Mouse (Mus musculus) stomach, embryonic 16.5 days (tissue): ENCODE measurements around the gene Foxp1. TPM values are rescaled to one million over a fixed set of nuclear protein-coding genes. Genes with fewer than 3 reads are reported as not detected.

Experiments
- ATAC-seq: fragments of 200-750 bp; cut with Nextera tagmentation; 2 replicates; pipeline ENCODE4 v1.8.0; 2017; ENCODE audit warnings: moderate number of reproducible peaks, moderate TSS enrichment; ENCODE audit not compliant: insufficient read depth, low FRiP score
- H3K27ac ChIP-seq: fragments of 300-500 bp; sonication (generic); 2 replicates; pipeline ENCODE4 v1.5.1; 2014; ENCODE audit warnings: low read length
- H3K27me3 ChIP-seq: fragments of 300-500 bp; sonication (generic); 2 replicates; pipeline ENCODE4 v1.6.1; 2014; ENCODE audit warnings: low read length, control low read depth, mixed read lengths; ENCODE audit not compliant: control insufficient read depth, insufficient read depth
- H3K36me3 ChIP-seq: fragments of 300-500 bp; sonication (generic); 2 replicates; pipeline ENCODE4 v1.6.1; 2014; ENCODE audit warnings: low read length; ENCODE audit not compliant: control insufficient read depth, insufficient read depth
- H3K4me1 ChIP-seq: fragments of 300-500 bp; sonication (generic); 2 replicates; pipeline ENCODE4 v1.6.1; 2014; ENCODE audit warnings: low read length, control low read depth, mixed read lengths; ENCODE audit not compliant: control insufficient read depth, insufficient read depth
- H3K4me2 ChIP-seq: fragments of 300-500 bp; sonication (generic); 2 replicates; pipeline ENCODE4 v1.6.1; 2014; ENCODE audit warnings: low read depth, low read length, mixed read lengths
- H3K4me3 ChIP-seq: fragments of 300-500 bp; sonication (generic); replicated peaks from 2 replicates; pipeline ENCODE4 v1.5.1; 2014; ENCODE audit warnings: mild to moderate bottlenecking, low read length
- H3K9ac ChIP-seq: fragments of 300-500 bp; sonication (generic); 2 replicates; pipeline ENCODE4 v1.6.1; 2014; ENCODE audit warnings: low read length
- H3K9me3 ChIP-seq: fragments of 300-500 bp; sonication (generic); replicated peaks from 2 replicates; pipeline ENCODE4 v1.6.1; 2016; ENCODE audit warnings: low read length, control low read depth; ENCODE audit not compliant: control insufficient read depth
- WGBS: fragments of 180-500 bp; shearing (Covaris S2); extraction: QIAGEN DNeasy Blood & Tissue Kit; methylation state at CpG from one replicate; pipeline ENCODE4 v1.1.7; 2014; 5-methylcytosine and 5-hydroxymethylcytosine counted together
- polyA plus RNA-seq: library from polyadenylated mRNA; unstranded; fragments of >200 nt; fragmentation: Nextera tagmentation; extraction: Ambion mirVana; gene quantifications from 2 replicates; pipeline ENCODE4 v1.2.1, GENCODE M21; 2015

Gene Foxp1
- polyA plus RNA-seq, 1 experiment from 2014 or later: 108 TPM

DNA sequence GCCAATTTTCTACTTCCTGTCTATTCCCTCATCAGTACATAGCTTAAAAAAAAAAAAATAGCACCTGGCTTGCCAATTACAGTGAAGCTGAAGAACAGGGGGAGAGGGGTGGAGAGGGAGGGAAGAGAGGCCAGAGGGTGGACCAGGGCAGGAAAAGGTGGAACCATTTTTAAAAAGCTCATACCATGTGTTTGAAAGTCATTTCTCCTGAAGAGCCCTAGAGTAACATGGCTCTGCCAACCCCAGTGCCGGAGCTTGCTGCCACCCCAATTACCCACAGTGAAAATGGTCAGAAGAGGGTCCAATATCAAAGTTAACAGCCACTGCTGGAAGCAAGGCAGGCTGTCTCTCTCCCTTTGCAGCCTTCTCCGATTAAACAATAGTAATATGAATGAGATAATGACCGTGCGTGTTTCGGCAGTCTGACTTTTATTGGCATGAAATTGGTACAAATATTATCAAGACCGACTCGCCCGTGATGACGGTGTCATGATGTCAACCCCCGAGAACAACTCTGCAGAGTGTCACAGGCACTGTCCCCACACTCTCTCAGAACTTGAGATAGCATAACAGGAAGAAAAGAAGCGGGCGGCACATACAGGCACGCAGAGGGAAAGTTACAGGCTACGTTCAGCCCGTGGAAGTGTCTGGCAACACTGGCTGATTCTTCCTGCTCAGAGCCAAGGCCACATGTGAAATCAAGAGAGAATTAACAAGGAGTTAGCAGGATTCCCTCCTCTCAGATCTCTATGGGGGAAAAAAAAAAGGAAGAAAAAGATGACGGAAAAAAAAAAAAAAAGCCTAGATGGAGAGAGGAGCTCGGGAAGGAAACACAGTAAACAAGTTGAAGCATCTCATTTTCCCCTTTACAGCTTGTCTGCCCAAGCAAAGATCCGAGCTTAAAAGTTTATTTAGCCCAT lies 427.1 kb downstream of the Foxp1 start:
- H3K4me3 ChIP-seq: peak overlapping the region; percentile 55
- H3K4me2 ChIP-seq: peak overlapping the region; percentile 73
- 7% methylated on average over 18 of the region's 18 CpGs for WGBS
- no peaks in the 10 kb centered on the region for H3K9me3 ChIP-seq
- peak overlapping the region; percentile 92 for H3K27ac ChIP-seq
- no peak for ATAC-seq
- H3K9ac ChIP-seq: peak overlapping the region; percentile 74
- no peaks in the 10 kb centered on the region for H3K36me3 ChIP-seq
- no peaks in the 10 kb centered on the region for H3K27me3 ChIP-seq
- peaks cover 42% of the 10 kb centered on the region for H3K4me1 ChIP-seq

DNA sequence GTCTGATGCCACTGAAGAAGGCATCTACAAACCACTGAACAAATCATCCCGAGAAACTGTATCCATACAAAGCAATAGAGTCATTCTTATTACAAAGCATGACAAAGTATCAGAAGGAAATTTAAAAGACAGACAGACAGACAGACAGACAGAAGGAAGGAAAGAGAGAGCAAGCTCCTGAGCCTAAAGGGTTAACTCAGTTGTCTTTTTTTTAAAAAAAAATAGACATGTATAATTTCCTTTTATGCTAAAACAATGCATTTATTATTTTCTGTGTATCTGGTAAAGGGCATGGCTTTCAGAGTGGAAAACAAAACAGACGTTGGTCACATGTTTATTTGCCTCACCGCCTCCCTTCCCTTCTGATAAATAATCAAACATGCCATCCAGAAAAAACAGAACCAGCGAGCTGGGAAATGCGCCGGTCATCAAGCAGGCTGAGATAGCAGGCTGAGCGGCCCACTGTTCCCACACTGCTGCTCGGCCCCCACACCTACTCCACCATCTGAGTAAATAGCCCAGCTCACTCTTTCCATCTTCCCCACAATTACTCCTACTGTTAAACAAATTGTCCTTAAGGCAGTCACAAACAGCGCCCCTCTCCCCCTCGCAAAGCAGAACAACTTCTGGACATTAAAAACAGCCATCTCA lies 428.1 kb downstream of the Foxp1 start:
- Histone ChIP-seq H3K4me1 (peaks cover 38% of the 10 kb centered on the region), H3K9me3 (no peaks in the 10 kb centered on the region), H3K9ac (peak overlapping the region; percentile 60), H3K27ac (peak overlapping the region; percentile 94), H3K4me2 (peak overlapping the region; percentile 73), H3K36me3 (no peaks in the 10 kb centered on the region), H3K4me3 (peak overlapping the region; percentile 55), H3K27me3 (no peaks in the 10 kb centered on the region)
- WGBS: 14% methylated on average over 10 of the region's 10 CpGs
- no peak for ATAC-seq

DNA sequence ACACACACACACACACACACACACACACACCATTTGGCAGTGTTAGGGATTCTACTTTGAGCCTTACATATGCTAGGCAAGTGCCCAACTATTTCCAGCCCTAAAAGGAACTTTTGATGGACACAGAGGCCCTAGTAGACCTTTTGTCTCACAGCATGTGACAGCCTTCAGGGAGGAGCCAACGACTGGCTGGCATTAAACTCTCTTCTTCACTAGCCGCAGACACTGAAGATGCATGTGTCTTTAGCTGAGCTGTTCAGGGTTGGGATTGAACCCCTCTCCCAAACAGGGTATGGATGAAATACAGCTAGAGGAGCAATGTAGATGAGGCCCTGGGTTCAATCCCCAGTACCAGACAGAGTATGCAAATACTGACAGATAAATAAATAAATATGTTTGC lies 428.7 kb downstream of the Foxp1 start:
- Histone ChIP-seq H3K27ac (peak overlapping the region; percentile 94), H3K27me3 (no peaks in the 10 kb centered on the region), H3K36me3 (no peaks in the 10 kb centered on the region), H3K9me3 (no peaks in the 10 kb centered on the region), H3K4me3 (peak overlapping the region; percentile 55), H3K4me1 (peaks cover 38% of the 10 kb centered on the region), H3K4me2 (peak overlapping the region; percentile 73), H3K9ac (peak overlapping the region; percentile 44; the same call in 1 of the 2 replicates)
- WGBS: 23% methylated on average over 2 of the region's 2 CpGs
- no peak for ATAC-seq

DNA sequence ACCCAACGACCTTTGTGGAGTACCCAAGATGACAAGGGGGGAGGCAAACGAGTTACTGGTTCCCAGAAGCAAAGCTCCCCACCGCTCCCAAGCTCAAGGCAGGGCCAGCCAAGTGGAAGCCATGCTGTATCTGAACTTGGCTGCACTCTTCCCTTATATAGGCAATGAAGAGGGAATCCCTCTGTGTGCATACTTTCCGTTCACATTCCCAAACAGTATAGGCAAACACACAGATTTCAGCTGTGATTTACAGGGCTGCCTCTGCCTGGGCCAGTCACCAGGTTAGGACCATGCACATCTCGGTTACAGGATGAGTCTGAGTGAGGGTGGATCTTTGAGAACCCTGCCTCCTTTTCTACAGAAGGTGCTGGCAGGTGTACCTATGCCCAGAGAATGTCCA lies 429.3 kb downstream of the Foxp1 start:
- Histone ChIP-seq H3K27me3 (no peaks in the 10 kb centered on the region), H3K36me3 (no peaks in the 10 kb centered on the region), H3K9me3 (no peaks in the 10 kb centered on the region), H3K9ac (peak overlapping the region; percentile 60), H3K4me2 (peak overlapping the region; percentile 73), H3K4me3 (no peak overlapping the region; the same call in 1 of the 2 replicates), H3K4me1 (peaks cover 38% of the 10 kb centered on the region), H3K27ac (peak overlapping the region; percentile 94)
- WGBS: 24% methylated on average over 5 of the region's 5 CpGs
- peak; percentile 76 for ATAC-seq

DNA sequence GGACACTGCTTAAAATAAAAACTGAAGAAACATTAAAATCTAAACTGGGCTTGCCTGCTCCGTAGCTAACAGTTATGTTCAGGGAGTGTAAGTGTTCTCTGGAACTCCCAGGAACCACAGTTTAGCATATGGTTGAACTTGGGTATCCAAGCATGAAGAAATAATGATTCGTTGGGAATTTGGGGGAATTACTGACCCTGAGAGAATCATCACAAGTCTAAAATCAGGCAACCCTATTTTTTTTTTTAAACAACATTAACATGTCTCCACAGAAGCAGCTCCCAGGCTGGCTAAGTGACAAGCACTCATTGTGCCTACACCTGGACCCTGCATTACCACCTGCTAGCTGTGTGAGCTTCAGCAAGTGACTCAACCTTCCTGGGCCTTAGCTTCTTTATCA lies 430.7 kb downstream of the Foxp1 start:
- no peaks in the 10 kb centered on the region for H3K27me3 ChIP-seq
- H3K4me1 ChIP-seq: peaks cover 34% of the 10 kb centered on the region
- H3K9ac ChIP-seq: no peak overlapping the region
- ATAC-seq: no peak
- H3K4me3 ChIP-seq: no peak overlapping the region
- WGBS: 84% methylated on average over 2 of the region's 2 CpGs
- H3K4me2 ChIP-seq: no peak overlapping the region
- H3K9me3 ChIP-seq: no peaks in the 10 kb centered on the region
- no peaks in the 10 kb centered on the region for H3K36me3 ChIP-seq
- H3K27ac ChIP-seq: no peak overlapping the region; the same call in 1 of the 2 replicates

DNA sequence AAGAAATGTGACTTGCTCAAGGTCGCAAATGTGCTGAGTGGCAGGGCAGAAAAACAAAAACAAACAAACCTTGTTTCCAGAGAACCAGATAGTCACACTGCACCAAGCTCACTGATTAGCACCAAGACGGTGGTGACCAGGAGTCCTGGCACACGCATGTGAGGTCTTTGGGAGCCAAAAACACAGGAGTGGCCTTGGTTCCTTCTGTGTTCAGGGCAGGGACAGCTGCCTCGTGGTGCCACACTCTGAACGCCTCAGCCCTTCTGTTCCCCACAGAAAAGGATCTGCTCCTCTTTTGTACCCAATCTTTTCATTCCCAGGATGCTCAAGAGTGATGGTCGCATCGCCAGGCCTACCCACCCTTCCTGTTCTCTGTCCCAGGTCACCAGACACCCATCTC lies 434.9 kb downstream of the Foxp1 start:
- Histone ChIP-seq H3K27me3 (no peaks in the 10 kb centered on the region), H3K9me3 (no peaks in the 10 kb centered on the region), H3K4me1 (peaks cover 10% of the 10 kb centered on the region; the same call in 1 of the 2 replicates), H3K27ac (no peak overlapping the region), H3K4me3 (no peak overlapping the region), H3K9ac (no peak overlapping the region), H3K4me2 (no peak overlapping the region), H3K36me3 (no peaks in the 10 kb centered on the region)
- ATAC-seq: no peak
- WGBS: 67% methylated on average over 7 of the region's 7 CpGs

DNA sequence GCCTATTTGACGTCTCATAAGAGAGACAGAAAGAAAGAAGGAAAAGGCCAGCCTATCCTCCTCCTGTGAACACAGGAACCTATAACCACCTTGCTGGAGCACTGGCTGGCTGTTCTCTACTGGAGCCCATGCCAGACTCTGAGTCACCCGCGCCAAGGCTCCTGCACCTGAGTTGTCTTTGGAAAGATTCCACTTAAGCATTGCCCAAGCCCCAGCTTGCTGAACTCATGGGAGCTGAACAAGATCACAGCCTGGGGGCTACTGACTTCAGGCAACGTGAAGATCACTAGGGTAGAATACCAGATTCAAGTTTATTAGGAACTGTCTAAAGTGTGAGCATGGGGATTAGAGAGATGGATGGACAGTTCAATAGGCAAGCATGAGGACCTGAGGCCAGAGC lies 437.6 kb downstream of the Foxp1 start:
- H3K9me3 ChIP-seq: no peaks in the 10 kb centered on the region
- 80% methylated on average over 4 of the region's 4 CpGs for whole genome bisulfite sequencing
- peaks cover 12% of the 10 kb centered on the region for H3K4me1 ChIP-seq
- no peak overlapping the region for H3K4me3 ChIP-seq
- H3K27me3 ChIP-seq: no peaks in the 10 kb centered on the region
- no peak overlapping the region for H3K4me2 ChIP-seq
- H3K9ac ChIP-seq: no peak overlapping the region
- no peak for ATAC-seq
- H3K27ac ChIP-seq: peak overlapping the region; percentile 4; the same call in 1 of the 2 replicates
- H3K36me3 ChIP-seq: no peaks in the 10 kb centered on the region

DNA sequence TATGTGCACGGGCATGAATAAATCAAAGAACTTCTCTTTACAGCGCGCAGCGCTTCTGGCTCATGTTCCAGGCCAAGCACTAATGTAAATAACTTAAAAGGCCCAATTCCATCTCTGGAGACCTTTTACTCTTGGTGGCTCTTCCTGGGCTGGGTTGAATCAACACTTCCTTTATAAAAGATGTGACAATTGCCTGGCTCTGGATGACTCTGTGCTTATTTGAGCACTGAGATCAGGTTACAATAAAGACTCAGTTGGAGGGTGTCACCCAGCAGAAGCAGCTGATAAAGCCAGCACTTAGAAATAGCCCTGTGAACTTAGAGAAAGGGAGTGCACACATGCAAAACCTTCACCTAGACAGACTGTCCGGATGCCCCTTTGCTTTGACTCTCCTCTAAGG lies 441.3 kb downstream of the Foxp1 start:
- H3K36me3 ChIP-seq: no peaks in the 10 kb centered on the region
- no peaks in the 10 kb centered on the region for H3K27me3 ChIP-seq
- peak overlapping the region; percentile 19; the same call in 1 of the 2 replicates for H3K27ac ChIP-seq
- H3K4me1 ChIP-seq: peaks cover 12% of the 10 kb centered on the region
- H3K4me3 ChIP-seq: no peak overlapping the region
- WGBS: 22% methylated on average over 5 of the region's 5 CpGs
- H3K9ac ChIP-seq: no peak overlapping the region
- H3K9me3 ChIP-seq: no peaks in the 10 kb centered on the region
- ATAC-seq: no peak
- H3K4me2 ChIP-seq: no peak overlapping the region
